Mouse (Mus musculus): Measurements from ENCODE around the gene Arfgap3. TPM values are rescaled to one million over a fixed set of nuclear protein-coding genes. Genes with fewer than 3 reads are reported as not detected.

Gene Arfgap3
- polyA plus RNA-seq, 1 experiment from 2014 or later, result 40.0 TPM

GRCm38 (mm10) chr15:83257906-83258305, 92.1 kb downstream of the Arfgap3 start:
- Histone ChIP-seq H3K4me1 (no peaks in the 10 kb centered on the region), H3K27ac (replicated peaks) (no peak overlapping the region), H3K9ac (replicated peaks) (no peak overlapping the region), H3K4me3 (no peak overlapping the region), H3K27me3 (peaks cover 4% of the 10 kb centered on the region; the same call in 1 of the 2 replicates), H3K9me3 (no peaks in the 10 kb centered on the region), H3K36me3 (no peaks in the 10 kb centered on the region), H3K4me2 (replicated peaks) (no peak overlapping the region)
- 87% methylated on average over 13 of the region's 13 CpGs for WGBS
- ATAC-seq (ENCODE audit: low FRiP score, low read depth), result no peak

GRCm38 (mm10) chr15:83256491-83256890, 93.6 kb downstream of the Arfgap3 start:
- 74% methylated on average over 4 of the region's 4 CpGs for WGBS
- Histone ChIP-seq H3K4me1 (peaks cover 2% of the 10 kb centered on the region), H3K9me3 (no peaks in the 10 kb centered on the region), H3K4me2 (replicated peaks) (no peak overlapping the region), H3K9ac (replicated peaks) (no peak overlapping the region), H3K4me3 (no peak overlapping the region), H3K36me3 (no peaks in the 10 kb centered on the region), H3K27me3 (peaks cover 18% of the 10 kb centered on the region), H3K27ac (replicated peaks) (no peak overlapping the region)
- no peak for ATAC-seq (ENCODE audit: low FRiP score, low read depth)

GRCm38 (mm10) chr15:83255944-83256343, 94.1 kb downstream of the Arfgap3 start:
- Histone ChIP-seq H3K9me3 (no peaks in the 10 kb centered on the region), H3K4me1 (peaks cover 7% of the 10 kb centered on the region), H3K4me2 (replicated peaks) (no peak overlapping the region), H3K36me3 (no peaks in the 10 kb centered on the region), H3K4me3 (no peak overlapping the region), H3K9ac (replicated peaks) (no peak overlapping the region), H3K27me3 (peaks cover 23% of the 10 kb centered on the region), H3K27ac (replicated peaks) (no peak overlapping the region)
- no peak for ATAC-seq (ENCODE audit: low FRiP score, low read depth)
- 90% methylated on average over 7 of the region's 7 CpGs for WGBS

GRCm38 (mm10) chr15:83255191-83255782, 94.8 kb downstream of the Arfgap3 start:
- Histone ChIP-seq H3K27me3 (peaks cover 30% of the 10 kb centered on the region), H3K36me3 (no peaks in the 10 kb centered on the region), H3K9ac (replicated peaks) (no peak overlapping the region), H3K4me2 (replicated peaks) (no peak overlapping the region), H3K4me3 (no peak overlapping the region), H3K27ac (replicated peaks) (no peak overlapping the region), H3K4me1 (peaks cover 14% of the 10 kb centered on the region), H3K9me3 (no peaks in the 10 kb centered on the region)
- 90% methylated on average over 4 of the region's 4 CpGs for WGBS
- ATAC-seq (ENCODE audit: low FRiP score, low read depth), result no peak

GRCm38 (mm10) chr15:83254372-83255070, 95.5 kb downstream of the Arfgap3 start:
- ATAC-seq (ENCODE audit: low FRiP score, low read depth), result no peak
- Histone ChIP-seq H3K9me3 (no peaks in the 10 kb centered on the region), H3K27me3 (peaks cover 37% of the 10 kb centered on the region), H3K4me2 (replicated peaks) (no peak overlapping the region), H3K9ac (replicated peaks) (no peak overlapping the region), H3K27ac (replicated peaks) (no peak overlapping the region), H3K4me1 (peaks cover 15% of the 10 kb centered on the region), H3K36me3 (no peaks in the 10 kb centered on the region), H3K4me3 (no peak overlapping the region)
- 81% methylated on average over 10 of the region's 10 CpGs for WGBS

GRCm38 (mm10) chr15:83252060-83252459, 98.0 kb downstream of the Arfgap3 start:
- Histone ChIP-seq H3K36me3 (no peaks in the 10 kb centered on the region), H3K9ac (replicated peaks) (no peak overlapping the region), H3K27ac (replicated peaks) (no peak overlapping the region), H3K4me3 (peak overlapping the region; percentile 47; the same call in 1 of the 2 replicates), H3K4me2 (replicated peaks) (no peak overlapping the region), H3K4me1 (peaks cover 15% of the 10 kb centered on the region), H3K27me3 (peaks cover 48% of the 10 kb centered on the region), H3K9me3 (no peaks in the 10 kb centered on the region)
- WGBS, result 75% methylated on average over 14 of the region's 14 CpGs
- no peak for ATAC-seq (ENCODE audit: low FRiP score, low read depth)

- 3% methylated on average over 61 of the region's 66 CpGs for WGBS
- Histone ChIP-seq H3K4me2 (replicated peaks) (peak within 1 kb of the TSS; percentile 85), H3K4me3 (peak within 1 kb of the TSS; percentile 47)
These were observed 98.7 kb downstream of the Arfgap3 start, which contains the start of gene A4galt for GRCm38 (mm10) chr15:83251176-83252004. TSS of gene A4galt (minus strand) at chr15:83251774.

GRCm38 (mm10) chr15:83250651-83251175, 99.3 kb downstream of the Arfgap3 start:
- H3K9ac ChIP-seq (replicated peaks), result peak overlapping the region; percentile 37; the same call in 1 of the 2 replicates
- H3K4me2 ChIP-seq (replicated peaks), result peak overlapping the region; percentile 85
- H3K27ac ChIP-seq (replicated peaks), result no peak overlapping the region
- H3K9me3 ChIP-seq, result no peaks in the 10 kb centered on the region
- H3K4me1 ChIP-seq, result peaks cover 15% of the 10 kb centered on the region
- WGBS, result 2% methylated on average over 20 of the region's 20 CpGs
- H3K27me3 ChIP-seq, result peaks cover 50% of the 10 kb centered on the region
- no peaks in the 10 kb centered on the region for H3K36me3 ChIP-seq
- peak overlapping the region; percentile 47 for H3K4me3 ChIP-seq
- ATAC-seq (ENCODE audit: low FRiP score, low read depth), result no peak

More at GRCm38 (mm10) chr15:83251176-83252004, 98.7 kb downstream of the Arfgap3 start, which contains the start of gene A4galt:
- Histone ChIP-seq H3K9me3 (no peaks in the 10 kb centered on the region), H3K9ac (replicated peaks) (peak within 1 kb of the TSS; percentile 37; the same call in 1 of the 2 replicates), H3K27ac (replicated peaks) (no peak within 1 kb of the TSS), H3K36me3 (no peaks in the 10 kb centered on the region), H3K4me1 (peaks cover 15% of the 10 kb centered on the region), H3K27me3 (peaks cover 50% of the 10 kb centered on the region)
- no peak for ATAC-seq (ENCODE audit: low FRiP score, low read depth)

Other genes starting within 250 kb of the Arfgap3 start
- gene Rrp7a, start 227.4 kb downstream of the Arfgap3 start, polyA plus RNA-seq (2016; fragmentation: Nextera tagmentation; extraction: Ambion mirVana), result 64.6 and 73.9 TPM in 2 replicates
- 183 and 185 TPM in 2 replicates for gene Poldip3, start 200.9 kb downstream of the Arfgap3 start, polyA plus RNA-seq (2016; fragmentation: Nextera tagmentation; extraction: Ambion mirVana)
- gene Cyb5r3, start 177.7 kb downstream of the Arfgap3 start, polyA plus RNA-seq (2016; fragmentation: Nextera tagmentation; extraction: Ambion mirVana), result 139 and 148 TPM in 2 replicates
- gene A4galt, start 98.5 kb downstream of the Arfgap3 start, polyA plus RNA-seq (2016; fragmentation: Nextera tagmentation; extraction: Ambion mirVana), result 2.4 and 2.9 TPM in 2 replicates
- gene Pacsin2, start 114.4 kb upstream of the Arfgap3 start, polyA plus RNA-seq (2016; fragmentation: Nextera tagmentation; extraction: Ambion mirVana), result 43.1 and 43.6 TPM in 2 replicates
- gene Ttll1, start 160.6 kb upstream of the Arfgap3 start, polyA plus RNA-seq (2016; fragmentation: Nextera tagmentation; extraction: Ambion mirVana), result 63.2 and 65.9 TPM in 2 replicates
- gene Bik, start 176.6 kb upstream of the Arfgap3 start, polyA plus RNA-seq (2016; fragmentation: Nextera tagmentation; extraction: Ambion mirVana), result 1.9 TPM in 2 replicates
- gene Tspo, start 213.3 kb upstream of the Arfgap3 start, polyA plus RNA-seq (2016; fragmentation: Nextera tagmentation; extraction: Ambion mirVana), result 13.5 and 22.0 TPM in 2 replicates
- 40.6 and 45.3 TPM in 2 replicates for gene Mcat, start 213.5 kb upstream of the Arfgap3 start, polyA plus RNA-seq (2016; fragmentation: Nextera tagmentation; extraction: Ambion mirVana)
- 47.1 and 48.9 TPM in 2 replicates for gene Ttll12, start 244.9 kb upstream of the Arfgap3 start, polyA plus RNA-seq (2016; fragmentation: Nextera tagmentation; extraction: Ambion mirVana)